Mouse (Mus musculus) left cerebral cortex, adult 11 months (tissue): ENCODE measurements at regions not wholly inside any gene's neighbourhood (a gene's known extent, or its start where the extent isn't known, plus 50 kb on each side); places are given as distances from the start of the nearest gene placed in this dataset.

Experiments
- DNase-seq: peaks from one replicate; pipeline ENCODE4 v3.0.0; 2022; ENCODE audit warnings: low spot score

- DNase-seq = peak; percentile 37
These were observed 119.8 kb downstream of the Gm9195 start for GRCm38 (mm10) chr14:72371702-72372277.

DNA sequence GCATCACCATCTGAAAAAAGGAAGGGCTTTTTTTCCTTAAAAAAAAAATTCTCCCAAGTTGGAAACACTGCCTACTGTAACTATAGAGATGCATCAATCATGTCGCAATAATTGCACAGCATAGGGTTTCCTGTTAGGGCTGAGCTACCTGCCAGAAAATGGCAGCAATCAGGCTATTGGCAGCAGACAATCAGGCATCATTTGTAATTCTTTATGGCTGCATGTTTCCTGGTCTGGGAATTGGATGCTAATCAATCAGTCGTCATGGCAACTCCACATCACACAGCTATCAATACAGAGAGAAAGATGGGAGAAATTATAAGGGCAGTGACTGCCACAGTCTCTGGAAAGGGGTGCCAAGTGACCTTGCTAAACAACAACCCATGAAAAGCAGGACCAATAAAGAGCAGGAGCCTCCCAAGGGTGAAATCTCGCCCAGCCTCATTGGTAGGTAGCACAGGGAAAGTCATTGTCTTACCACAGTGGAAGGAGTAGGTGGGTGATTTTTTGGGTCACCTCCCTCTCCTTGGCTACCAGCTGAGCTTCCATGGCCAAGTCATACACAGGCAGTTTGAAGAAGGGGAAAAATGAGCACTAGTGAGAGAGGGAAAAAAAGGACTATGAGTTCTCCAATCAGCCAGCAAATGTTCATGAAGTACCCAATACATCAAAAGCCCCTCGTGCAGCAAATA lies 130.7 kb downstream of the Gm9195 start:
- DNase-seq = no peak

GRCm38 (mm10) chr14:72360181-72360580 lies 131.5 kb downstream of the Gm9195 start:
- no peak for DNase-seq

GRCm38 (mm10) chr14:72357915-72358314 lies 133.7 kb downstream of the Gm9195 start:
- no peak for DNase-seq

GRCm38 (mm10) chr14:72342181-72342580 lies 149.5 kb downstream of the Gm9195 start:
- DNase-seq = no peak

GRCm38 (mm10) chr14:72341590-72342154 lies 150.0 kb downstream of the Gm9195 start:
- no peak for DNase-seq

DNA sequence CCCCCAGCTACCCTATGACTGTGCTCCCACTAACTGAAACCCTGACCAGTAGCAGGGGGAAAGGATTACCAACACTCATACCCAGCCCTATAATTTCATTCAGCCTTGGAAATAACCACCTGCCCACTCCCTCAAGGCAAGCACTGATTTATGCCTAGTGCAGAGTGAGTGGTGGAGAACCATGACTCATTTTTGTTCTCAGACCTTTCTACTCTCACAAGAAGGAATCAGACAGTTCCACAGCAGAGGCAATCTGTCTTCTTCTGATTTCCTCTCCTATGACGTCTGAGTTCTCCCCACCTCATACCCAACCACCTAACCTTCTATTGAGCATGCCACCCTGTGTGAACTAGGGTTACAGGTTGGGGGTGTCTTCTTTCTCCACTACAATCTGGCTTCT lies 153.6 kb downstream of the Gm9195 start:
- no peak for DNase-seq

- DNase-seq = no peak
These were observed 187.8 kb downstream of the Gm9195 start for GRCm38 (mm10) chr14:72303856-72304255.

- DNase-seq = peak; percentile 17
These were observed 191.6 kb downstream of the Gm9195 start for GRCm38 (mm10) chr14:72300026-72300425.

DNA sequence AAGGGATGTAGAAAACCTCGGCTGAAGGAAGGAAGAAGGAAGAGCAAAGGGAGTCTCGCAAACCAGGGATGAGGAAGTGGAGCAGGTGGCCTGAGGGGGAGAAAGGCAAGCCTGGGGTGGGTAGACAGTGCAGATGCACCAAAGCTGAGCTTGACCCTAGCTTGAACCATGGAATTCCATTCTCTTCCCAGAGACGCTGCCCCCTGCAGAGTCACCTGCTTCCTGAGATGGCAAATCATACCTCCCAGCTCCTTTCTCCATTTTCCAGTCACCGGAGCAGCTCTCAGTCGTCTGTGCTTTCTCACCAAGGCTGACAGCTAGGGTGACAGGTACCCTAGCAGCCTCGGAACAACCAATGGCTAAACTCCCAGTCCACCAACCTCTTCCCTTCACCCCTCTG lies 197.0 kb downstream of the Gm9195 start:
- DNase-seq = no peak

DNA sequence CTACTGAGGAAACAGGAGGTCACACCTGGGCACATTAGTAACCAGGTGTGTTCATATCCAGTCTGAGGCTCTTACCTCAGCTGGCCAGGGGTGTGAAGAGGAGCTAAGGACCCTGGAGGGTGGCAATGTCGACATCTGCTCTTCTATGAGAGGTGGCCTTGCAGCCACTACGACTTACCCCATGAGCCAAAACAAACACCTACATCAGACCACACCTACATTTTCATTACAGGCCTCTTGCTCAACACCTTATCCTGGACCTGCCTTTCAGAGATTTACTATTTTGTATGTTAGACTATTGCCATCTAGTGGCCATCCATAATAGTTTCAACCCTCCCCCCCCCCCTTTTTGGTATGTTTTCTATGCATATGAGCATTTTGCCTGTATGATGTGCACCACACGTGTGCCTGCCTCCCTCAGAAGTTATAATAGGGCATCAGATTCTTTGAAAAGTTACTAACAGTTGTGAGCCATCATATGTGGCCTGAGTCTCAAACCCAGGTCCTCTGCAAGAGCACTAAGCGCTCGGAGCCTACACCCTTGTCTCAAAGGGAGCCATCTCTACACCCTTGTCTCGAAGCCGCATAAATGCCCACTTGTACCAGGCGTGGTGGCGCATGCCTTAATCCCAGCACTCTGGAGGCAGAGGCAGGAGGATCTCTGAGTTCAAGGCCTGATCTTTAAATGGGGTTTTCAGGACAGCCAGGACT lies 197.8 kb downstream of the Gm9195 start:
- peak; percentile 7 for DNase-seq

- DNase-seq = no peak
These were observed 198.9 kb downstream of the Gm9195 start for GRCm38 (mm10) chr14:72292656-72293299.

DNA sequence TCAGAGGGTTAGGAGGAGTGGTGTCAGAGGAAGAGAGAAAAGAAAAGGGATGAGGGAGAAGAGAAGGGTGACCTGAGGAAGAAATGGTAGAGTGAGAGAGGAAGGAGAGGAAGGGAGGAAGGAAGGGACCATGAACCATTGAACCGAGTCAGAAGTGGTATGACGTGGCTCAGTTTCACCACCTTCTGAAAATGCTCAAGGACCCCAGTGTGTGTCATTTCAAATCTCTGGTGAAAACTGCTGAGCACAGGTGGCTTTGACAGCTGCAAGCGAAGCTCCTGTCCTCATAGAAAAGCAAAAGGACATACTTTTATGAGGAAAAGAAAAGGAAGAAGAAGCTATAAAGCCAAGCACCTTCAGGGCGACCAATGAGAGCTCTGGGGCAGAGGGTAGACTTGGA lies 214.3 kb downstream of the Gm9195 start:
- DNase-seq = no peak

GRCm38 (mm10) chr14:72259255-72259654 lies 232.4 kb downstream of the Gm9195 start:
- DNase-seq = no peak

DNA sequence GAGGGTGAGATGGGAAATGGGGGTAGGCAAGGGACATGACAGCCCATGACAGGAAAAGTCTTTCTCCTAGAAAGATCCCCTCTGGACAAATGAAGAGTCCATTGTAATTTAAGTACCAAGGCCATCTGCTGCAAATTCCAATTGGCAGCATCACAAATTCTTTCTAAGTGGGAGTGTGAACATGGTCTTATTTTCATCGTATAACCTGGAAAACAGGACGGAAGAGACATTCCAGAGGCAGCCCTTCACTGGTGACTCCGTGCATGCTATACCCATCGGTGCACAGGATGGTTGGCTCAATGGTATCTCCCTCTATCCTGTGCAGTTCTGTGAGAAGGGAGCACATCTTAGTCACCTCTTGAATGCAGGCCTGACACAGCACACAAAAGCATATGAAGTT lies 249.8 kb downstream of the Gm9195 start:
- DNase-seq = no peak

DNA sequence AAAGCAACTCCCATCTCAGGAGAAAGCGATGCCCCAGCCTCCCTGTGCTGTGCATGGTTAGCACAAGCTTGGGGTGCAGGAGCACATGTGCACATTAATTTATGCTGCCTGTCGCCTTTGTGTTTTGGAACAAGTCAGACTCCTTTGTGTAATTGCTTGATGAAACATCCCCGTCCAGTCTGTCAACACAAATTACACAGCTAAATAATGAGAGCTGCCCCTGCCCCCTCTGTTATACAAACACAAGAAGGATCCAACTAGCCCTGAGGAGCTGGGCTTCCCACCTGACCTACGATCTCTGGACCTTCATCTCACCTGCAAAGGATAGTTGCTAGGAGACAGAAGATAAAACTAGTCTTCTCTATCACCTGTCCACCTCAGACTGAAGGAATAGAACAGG lies 251.4 kb downstream of the Gm9195 start:
- no peak for DNase-seq

DNA sequence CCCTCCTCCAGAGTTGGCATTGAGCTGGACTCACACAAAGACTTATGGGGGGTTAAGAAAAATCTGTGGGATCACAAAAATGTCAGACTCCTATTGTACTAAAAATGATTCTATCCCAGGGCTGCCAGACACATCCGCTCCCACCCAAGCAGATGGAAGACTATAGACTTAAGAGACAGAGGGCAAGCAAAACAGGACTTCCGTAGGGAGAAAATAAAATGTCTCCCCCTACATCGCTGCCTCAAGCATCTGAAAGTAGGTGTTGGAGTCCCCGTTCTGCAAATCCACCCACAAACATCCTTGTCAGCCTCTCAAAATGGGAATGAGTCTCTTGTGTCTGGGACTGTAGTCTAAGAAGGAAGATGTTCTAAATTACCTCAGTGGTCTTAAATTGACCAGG lies 253.3 kb downstream of the Gm9195 start:
- DNase-seq = peak; percentile 31

DNA sequence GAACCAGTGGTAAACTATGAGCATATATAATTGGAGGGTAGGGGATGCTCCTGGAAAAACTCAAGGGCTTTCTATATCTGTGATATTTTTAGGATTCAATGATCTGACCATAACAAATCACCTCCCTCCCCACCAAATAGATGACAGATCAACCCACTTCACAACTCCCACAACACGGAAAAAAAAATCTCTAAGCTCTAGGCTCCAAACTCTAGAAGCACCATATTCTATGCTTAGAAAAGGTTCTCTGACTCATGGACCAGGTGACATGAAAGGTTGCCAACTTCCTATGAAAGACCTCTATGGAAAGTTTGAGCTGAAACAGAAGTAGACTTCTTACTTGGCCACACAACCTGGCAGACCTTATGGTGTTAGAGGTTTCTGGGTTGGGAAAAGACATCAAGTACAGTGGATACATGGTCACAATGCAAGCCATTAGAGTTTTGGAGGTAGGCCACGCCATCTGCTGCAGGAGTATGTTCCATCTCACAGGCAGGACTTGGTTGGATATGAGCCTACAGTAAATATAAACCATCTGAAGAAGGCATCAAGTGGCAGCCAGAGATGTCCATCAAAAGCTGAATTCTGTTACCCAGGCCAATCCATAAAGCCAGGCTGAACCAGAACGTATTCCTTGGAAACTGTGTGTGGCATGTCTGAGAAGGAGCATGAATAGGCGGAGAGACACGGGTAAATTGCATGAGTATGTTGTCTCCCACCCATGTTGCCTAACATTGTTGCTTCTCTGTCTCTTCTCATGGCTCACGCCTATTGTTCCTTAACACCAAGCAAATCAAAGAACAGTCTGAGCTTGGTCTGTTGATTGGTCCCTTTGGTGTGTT lies 257.2 kb downstream of the Gm9195 start:
- peak; percentile 4 for DNase-seq

DNA sequence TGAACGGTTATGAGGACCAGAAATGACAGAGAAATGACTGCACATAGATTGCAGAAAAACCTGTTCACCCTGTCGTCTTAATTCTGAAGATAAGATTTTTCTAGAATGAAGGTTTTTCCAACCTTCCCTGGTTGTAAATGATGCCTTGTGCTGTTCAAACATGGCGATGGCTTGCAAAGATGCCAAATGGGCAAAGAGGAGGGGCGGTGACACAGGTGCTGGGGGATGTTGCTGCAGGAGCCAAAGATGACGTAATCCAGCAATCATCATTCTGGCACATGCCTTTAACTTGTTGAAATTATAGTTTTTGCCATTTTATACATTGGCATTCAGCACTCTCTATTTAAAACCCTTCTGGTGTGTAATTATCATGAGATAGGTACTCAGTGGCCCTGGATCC lies 263.8 kb downstream of the Gm9195 start:
- DNase-seq = no peak

- no peak for DNase-seq
These were observed 264.2 kb downstream of the Gm9195 start for GRCm38 (mm10) chr14:72227441-72227840.

DNA sequence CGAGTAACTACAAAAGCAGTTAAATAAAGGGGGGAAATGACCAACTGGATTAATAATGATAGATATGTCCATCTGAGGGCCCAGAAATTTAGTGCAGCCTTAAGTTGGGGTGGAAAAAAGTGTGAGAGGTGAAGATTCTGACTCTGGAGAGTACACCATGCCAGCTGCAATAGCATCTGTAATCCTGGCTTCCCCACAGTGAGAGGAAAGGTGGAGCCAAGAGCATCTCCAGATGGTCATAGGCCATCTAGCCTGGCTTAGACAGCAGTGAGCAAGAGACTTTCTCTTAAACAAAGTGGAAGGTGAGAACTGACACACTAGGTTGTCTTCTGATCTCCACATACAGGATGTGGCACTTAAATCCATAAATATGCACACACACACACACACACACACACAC lies 264.7 kb downstream of the Gm9195 start:
- no peak for DNase-seq

- DNase-seq = no peak
These were observed 268.8 kb downstream of the Gm9195 start for GRCm38 (mm10) chr14:72222836-72223235.
